Mouse (Mus musculus) kidney, postnatal 14 days (tissue): ENCODE measurements around the gene Tlr9.

Experiments used
- DNase-seq: peaks from one replicate; pipeline ENCODE4 v3.0.0; 2022; ENCODE audit warnings: mixed read lengths

Tlr9 gene

DNA sequence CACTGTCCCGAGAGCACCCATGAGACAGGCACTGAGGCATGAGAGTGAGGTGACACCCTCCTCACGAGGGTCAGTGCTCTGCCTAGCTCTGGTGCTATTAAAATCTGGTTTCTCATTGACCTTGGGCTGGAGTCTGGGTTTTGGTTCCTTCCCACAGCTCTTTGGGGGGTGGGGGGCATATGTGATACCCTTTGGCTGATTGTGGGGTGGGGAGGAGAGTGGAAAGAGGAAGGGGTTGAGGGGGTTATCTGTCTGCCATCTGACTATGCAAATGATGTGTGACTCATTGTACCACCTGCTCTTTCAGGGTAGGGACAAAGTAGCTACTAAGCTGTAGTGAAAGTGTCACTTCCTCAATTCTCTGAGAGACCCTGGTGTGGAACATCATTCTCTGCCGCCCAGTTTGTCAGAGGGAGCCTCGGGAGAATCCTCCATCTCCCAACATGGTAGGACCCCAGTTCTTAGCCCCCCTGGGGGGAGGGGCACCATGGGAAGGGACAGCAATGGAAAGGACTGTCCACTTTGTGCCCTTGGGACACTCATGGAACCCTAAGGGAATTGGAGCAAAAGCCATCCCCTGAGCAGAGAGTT is at the start of gene Tlr9:
Gene Tlr9 (plus strand): TSS at position 338 of the 591 bp plus-strand sequence.
- DNase-seq, result no peak

DNA sequence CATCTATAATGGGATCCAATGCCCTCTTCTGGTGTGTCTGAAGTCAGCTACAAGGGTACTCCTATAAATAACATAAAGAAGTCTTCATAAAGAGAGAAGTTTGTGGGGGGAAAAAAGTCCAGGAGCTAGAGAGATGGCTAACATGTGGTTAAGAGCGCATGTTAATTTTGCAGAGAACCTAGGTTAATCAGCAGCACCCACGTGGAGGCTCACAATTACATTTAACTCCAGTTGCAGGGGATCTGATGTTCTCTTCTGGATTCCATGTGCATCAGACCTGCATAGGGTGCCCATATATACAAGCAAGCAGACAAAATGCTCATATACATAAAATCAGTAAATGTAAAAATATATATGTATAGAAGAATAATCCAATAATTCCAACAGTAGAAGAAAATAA is 49.0 kb upstream of the Tlr9 start:
- DNase-seq, result no peak

DNA sequence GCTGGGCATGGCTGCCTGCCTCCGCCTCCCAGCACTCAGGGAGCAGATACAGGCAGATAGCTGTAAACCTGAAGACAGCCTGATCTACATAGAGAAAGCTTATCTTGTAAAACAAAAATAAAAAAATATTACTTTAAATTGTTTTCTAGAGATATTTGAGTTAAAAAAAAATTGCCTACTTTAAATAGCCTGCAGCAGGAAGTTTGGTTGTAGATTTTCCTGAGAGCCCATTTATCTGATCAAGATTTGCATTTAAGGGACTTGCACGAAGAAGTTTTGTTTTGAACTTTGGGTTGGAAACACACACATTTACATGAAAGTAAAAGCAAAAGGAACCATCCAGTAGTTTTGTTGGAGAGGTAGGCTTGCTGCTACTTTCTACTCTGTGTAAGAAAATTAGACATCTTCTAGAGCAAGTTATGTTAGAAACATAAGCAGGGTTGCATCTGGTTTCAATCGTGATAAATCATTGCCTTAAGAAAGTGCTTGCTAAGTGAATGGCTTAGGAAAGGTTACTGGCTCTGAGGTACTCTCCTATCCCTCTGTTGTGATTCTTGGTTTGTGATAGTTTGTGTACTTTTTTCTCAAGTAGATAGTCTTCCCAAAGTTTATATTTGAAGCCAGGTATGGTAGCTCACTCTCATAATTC is 46.7 kb upstream of the Tlr9 start:
- no peak for DNase-seq

DNA sequence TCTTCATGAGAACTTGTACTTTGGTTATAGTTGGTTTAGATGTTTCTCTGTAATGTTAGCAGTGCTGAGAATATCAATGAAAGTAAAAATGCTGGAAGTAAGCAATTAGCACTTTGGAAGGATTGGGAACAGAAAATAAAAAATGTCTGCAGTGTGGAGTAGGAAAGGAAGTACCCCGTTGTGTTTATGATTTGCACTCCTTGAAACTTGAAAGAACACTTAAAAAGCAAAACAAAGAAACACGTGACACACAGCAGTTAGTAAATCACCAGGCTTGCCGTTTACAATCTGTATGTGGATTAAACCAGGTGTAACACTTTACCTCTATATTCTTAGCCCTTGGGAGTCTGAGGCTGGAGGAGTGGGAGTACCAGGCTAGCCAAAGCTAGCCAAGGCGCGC is 45.6 kb upstream of the Tlr9 start:
- DNase-seq, result no peak

DNA sequence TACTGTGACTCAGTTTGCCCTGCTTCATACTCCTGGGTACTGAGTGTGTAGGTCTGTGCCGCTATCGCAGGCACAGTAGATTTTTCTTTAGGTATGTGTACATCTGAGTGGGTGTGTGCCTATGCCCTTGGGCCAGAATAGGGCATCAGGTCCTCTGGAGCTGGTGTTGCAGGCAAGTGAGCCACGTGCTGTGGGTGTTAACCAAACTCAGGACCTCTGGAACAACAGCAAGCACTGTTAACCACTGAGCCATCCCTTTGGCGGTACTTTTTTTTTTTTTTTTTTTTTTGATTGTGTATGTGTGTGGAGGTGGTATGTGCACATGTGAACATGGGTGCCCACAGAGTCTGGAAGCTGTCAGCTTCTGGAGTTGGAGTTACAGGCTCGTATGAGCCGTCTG is 44.6 kb upstream of the Tlr9 start:
- DNase-seq, result no peak

DNA sequence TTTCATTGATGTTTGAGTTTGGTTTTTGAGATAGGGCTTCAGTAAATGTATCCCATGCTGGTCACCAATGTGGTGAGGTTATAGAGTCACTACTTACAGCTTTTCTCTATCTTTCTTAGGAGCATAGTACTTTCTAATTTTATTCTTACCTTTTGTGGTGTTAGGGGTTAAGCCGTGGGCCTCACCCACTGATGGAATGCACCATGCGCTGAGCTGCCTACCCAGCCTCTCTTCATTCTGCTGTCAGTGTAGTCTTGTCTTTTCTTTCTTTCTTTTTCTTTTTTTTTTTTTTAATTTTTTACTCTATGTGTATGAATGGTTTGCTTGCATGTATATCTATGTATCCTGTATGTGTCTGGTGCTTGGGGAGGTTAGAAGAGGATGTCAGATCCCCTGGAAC is 42.9 kb upstream of the Tlr9 start:
- no peak for DNase-seq

DNA sequence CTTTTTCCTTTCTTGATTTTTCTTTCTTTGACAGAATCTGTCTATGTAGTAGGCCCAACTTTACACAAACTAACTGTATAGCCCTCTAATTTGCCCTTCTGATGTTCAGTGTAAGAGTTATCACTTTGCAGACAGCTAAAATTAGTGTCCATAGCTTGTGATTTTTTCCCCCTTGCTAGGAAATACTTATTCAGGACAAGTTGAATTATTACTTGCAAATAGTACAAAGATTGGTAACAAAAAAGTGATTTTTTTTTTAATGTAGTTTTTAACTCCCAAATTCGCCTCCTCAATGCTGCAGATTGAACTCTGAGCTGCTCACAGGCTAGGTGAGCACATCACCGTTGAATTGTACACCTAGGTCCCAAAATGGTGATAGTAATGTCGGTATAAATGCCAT is 42.4 kb upstream of the Tlr9 start:
- no peak for DNase-seq

DNA sequence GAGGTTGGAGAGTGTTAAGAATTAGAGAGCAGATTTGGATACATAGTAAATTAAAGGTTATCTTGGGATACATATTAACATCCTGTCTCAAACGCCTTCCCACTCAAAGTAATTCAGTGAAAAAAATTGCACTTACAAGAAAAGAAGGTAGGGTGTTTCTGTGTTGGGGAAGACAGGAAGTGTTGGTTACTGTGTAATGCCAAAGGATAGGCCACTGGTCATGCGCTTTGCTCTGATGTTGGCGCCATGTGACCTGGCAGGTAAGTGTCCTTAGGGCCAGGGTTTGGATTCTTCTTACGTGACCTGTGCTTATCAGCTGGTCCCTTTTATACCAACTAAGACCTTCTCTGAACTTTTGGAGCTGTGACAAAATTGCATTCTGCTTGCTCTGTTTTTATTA is 40.3 kb upstream of the Tlr9 start:
- no peak for DNase-seq

DNA sequence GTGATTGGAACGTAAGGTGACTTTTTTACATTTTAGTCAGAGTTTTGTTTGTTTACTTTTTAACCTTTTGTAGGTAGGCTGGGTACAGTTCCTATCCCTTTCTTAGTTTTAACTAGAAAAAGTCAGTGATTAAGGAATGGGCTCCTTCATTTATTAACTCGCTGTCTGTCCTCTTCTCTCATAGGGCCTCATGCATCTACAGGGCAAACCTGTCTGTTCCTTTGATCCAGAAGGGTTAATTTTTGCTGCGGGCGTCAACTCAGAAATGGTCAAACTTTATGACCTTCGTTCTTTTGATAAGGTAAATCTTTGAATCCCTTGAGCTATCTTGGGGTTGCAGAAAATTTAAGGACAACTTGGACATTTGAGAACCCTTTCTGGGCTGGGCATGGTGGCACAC is 38.4 kb upstream of the Tlr9 start:
- no peak for DNase-seq

DNA sequence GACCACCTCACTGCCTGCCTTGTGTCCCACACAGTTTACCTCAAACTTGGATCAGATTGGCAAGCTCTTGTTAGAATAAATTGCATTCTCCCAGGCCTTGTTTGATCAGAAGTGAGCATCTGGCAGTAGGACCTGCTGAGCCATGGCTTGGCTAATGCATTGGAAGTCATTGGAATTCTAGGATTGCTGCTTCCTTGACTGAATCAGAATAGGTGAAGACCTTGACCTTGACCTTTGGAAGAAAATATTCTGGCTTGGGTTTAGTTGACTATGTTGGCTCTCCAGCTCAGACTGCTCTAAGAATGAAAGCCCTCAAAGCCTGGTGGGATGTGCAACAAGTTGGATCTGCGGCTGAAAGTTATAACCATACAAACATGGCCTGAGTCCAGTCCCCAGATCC is 31.0 kb upstream of the Tlr9 start:
- DNase-seq, result no peak

DNA sequence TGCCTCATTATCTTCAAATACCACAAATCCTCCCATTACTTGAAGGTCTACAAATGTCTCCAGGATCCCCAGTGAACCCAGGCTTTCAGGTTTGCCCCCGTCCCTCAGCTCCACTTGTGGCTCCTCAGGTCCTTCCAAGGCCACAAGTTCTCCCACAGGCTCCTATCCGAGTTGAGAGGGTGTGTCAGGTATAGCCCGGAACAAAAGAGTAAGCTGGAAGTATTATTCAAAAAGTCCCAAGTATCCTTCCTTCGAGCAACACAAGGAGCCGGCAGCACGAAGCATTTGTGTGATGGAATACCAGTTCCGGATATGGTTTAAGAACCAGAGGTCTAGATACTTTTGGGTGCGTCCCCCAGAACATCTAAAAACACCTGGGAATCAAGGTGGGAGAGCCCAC is 30.4 kb upstream of the Tlr9 start:
- no peak for DNase-seq

DNA sequence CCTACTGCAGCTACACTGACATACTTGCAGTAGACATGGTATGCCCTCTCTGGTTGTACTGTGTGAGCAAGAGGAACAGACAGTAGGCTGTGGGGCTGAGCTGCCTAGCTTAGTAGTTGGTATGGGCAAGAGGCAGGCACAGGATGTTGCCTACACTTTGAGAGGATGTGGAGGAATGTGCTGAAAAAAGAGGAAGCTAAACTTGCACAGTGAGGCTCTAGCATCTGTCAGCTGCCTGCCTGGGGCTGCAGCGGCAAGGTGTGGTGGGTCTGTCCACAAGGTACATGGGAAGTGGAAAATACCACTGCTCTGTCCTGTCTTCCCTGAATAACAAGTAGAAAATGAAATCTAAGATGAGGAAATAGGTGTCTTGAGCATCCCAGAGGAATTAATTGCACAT is 29.4 kb upstream of the Tlr9 start:
- no peak for DNase-seq

DNA sequence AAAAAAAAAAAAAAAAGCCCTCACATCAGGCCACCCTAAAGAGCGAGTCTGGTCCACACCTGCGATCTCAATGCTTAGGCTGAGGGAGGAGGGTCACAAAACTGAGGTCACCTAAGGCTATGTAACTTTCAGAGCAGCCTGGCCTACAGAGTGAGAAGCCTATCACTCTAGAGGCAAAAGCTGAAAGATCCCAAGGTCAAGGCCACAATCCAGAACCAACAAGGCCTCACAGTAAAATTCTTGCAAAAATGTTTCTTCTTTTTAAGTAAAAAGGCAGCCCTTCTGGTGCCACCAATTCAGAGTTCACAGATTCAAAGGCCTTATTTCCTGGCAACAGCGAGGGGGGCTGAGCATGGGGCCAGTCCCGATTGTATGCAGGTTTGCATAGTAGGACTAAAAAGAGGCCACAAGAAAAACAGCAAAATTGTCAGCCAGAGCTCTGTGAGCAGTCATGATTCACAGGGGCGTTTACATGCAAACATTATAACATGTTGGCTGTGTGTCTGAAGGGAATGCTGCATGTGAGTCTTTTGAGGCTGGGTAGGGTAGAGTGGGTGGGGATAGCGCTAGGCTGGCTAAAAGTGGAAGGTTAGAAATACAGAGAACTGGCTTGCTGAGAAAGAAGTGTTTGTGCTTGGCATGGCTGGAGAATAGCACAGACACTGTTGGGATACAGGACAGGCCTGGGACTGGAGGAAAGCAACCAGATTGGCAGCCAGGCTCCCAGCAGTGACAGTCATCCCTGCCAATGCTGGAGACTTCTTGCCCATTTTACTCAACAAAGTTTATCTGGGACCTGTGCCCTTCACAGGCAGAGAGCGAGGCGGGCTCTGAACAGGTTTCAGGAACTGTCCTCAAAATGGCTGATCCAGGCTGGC is 28.2 kb upstream of the Tlr9 start:
- no peak for DNase-seq

DNA sequence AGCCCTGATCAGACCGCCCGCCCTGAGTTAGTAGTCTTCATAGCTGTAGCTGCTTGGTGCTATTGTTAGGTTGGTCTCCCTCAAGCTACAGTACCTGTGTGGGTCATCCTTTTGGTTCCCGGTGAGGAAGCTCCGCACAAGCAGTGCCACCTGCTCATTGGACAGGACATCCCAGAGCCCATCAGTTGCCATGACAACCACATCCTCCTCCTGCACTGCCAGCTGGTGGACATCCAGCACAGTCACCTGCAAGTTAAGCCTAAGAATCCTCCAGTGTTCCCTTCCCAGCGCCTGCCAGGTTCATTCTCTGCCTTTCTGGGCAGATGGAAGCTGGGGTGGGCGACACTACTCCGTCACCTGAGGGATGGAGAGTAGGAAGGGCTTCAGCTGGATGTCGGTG is 26.7 kb upstream of the Tlr9 start:
- DNase-seq, result no peak

DNA sequence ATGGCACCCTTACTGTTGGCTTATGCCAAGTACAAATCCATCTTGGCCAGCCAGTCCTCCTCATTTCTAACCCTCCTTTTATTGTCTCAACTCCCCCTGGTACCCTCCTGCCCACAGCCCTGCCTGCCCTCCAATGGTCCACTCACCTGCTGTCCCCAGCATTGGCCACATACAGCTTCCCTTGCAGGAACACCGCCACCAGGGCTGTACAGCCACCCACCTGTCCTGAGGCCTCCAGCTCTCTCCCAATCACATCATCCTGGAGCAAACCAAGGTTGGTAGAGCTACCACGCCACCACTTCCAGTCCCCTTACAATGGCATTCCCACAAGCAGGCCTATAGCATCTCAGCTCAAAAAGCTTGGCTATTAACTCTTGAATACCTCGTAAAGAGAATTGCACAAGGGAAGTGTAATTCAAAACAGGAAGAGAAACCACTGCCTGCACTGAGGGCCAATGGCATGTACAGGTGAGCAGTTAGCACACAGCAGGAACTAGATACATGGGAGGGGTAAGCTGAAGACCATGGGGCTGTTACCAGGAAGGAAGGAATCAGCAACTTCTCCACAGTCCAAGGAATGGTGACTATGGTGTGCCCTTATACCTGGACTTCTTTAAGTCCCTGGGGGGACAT is 25.2 kb upstream of the Tlr9 start:
- no peak for DNase-seq

DNA sequence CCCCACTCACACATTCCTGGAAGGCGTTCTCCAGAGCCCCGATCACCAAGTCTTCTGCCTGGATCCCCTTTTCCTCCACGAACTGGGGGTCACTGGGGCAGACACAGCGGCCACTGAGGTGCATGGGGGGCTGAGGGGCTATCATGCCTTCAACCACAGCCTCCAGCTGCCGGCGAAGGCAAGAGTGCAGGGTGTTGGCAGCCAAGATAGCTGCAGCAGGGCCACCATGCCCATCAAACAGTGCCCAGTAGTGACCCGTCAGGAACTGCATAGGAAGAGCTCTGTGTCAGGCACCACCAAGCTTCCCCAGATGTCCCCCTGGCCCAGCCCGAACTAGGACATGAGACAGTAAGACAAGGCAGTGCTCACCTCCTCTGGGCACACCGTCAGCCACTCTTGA is 24.7 kb upstream of the Tlr9 start:
- DNase-seq, result no peak

DNA sequence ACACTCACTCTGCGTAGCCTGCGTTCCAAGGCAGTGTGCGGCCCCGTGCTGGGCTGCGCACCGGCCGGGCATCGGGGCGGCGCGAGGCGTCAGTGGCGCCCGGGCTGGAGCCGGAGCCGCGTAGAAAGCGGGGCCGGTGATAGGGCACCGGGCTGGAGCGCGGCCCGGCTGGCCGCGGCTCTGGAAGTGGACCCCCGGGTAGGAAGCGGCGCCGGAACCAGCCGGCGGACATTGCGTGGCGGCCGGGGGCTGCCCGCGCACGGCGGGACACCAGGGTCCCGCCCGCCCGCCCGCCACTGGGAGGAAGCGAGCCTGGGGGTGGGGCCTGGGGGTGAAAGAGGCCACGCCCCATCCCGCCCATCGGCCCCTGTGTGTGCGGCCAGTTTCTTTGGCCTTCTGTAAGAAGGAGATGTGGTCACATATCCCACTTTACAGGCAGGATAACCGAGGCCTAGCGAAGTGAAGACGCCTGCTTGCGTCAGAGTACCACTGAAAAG is 23.4 kb upstream of the Tlr9 start:
- peak; percentile 90 for DNase-seq

DNA sequence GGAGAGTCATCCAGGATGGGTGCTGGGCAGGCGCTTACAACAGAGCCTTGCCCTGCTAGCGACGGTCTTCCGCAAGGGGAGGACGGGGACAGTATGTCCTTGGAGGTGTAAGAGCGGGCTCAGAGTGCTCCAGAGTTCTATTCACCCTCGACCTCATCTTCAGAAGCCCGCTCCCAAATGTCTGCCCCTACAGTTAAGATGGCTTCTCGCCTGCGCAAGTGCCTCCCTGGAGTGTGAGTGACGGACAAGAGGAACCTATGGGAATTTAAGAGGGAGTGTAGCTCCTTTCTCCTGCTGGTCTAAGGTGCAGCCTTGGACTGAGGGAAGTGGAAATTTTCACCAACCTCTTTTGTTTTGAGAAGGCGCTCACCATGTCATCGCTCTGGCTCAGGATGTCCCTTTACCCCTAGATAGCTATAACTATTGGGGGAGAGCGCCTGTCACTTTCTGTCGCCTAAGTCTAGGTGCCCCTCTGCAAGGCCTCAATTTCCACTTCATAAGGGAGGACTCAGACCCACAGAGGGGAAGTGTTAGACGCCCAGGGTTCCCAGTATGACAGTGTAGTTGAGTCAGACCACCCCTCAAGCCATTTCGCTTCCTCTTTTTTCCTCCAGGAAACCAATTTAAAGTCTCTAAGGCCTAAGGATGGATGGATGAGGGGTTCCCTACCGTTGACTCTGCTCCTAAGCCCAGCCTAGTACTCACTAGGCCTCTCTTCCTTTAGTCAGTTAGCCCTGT is 22.7 kb upstream of the Tlr9 start, which contains the start of gene Ppm1m:
Gene Ppm1m (minus strand): TSS at position 212 of the 738 bp plus-strand sequence.
- no peak for DNase-seq

DNA sequence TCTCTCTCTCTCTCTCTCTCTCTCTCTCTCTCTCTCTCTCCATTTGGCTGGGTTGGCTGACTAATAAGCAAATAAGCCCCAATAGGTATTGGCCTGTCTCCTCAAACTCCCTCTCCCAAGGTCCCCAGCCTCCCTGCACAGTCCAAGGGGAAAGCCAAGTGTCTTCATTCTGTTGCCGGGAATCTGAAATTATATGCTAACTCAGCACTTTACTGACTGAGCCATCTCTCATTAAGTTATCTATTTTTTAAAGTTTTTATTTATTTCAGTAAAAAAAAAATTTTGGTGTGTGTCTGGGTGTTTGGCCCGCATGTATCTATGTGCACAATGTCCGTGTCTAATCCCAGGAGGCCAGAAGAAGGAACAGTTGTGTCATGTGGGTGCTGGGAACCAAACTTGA is 20.5 kb upstream of the Tlr9 start:
- no peak for DNase-seq

DNA sequence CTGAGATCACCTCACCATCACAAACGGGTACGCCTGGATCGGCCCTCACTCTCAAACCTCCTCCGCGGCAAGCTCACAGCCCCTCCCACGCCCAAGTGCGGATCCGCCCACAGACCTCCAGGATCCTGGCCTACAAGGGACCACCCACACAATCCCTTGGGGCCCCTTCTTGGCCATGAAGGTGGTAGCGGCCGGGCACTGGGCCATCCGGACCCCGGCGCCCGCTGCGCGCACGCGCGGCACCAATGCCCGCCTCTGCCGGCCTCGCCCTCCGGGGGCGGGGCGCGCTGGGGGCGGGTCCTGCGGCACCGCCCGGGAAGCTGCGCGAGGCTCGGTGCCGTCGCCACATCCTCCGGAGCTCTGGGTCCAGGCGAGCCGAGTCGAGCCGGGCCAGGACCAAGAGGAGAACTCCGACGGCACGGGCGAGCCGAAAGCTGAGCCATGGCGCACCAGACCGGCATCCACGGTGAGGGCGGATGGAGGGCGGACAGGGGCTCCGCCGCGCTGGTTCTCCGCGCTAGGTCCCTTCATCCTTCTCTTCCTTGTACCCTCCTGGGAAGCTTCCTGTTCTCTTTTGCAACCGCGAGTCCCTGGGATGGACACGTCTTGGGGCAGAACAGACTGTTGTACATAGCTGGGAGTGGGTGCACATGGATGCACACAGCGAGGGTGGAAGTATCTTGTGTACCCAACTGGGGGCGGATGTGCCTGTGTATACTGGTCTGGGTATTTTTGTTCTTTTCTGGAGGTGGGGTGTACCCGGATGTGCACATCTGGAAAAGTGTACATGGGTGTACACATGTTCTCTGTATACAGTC is 19.4 kb upstream of the Tlr9 start, which contains the start of gene Twf2:
Gene Twf2 (plus strand): TSS at position 290 of the 818 bp plus-strand sequence.
- peak; percentile 95 for DNase-seq

DNA sequence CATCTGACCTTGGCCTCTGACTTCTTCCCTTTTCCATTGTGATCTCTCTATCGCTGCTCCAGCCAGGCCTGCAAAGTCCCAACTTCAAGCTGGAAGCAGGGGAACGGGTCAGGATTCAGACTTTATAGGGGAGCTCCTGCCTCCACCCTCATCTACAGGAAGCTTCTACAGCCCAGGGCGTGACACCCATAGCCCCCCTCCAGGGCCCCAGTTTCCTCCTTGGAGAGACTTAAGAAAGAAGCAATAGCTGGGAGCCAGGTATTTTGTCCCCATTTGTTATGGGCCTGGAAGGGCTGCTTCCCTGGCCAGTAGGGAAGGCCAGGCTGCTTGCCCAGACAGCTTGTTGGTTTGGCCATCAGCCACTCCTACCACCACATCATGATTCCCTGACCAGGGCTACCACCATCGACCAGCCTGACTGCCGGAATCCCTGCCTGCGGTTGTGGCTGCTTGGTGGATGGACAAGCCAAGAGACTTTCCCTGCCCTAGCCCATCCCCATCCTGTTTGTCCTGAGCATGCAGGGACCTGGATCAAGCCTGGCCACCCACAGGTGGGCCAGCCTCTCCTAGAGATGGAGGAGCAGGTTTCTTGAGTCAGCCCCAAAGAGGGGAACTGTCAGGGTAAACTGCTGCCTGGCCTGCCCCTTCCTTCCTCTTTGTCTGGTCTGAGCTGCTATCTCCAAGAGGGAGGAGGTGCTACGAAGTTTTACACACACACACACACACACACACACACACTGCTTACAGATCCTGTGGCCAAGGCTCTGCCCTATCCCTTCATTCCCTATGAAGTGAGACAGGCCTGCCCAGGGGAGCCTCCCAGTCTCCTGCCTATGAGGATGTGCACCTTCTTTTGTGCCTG is 18.2 kb upstream of the Tlr9 start:
- no peak for DNase-seq
